Mouse (Mus musculus) ZHBTc4 (cell line): Measurements from ENCODE around the gene Vwa1.
"Not testable (repeated sequence)": the region's sequence is repeated elsewhere in the genome, so short reads cannot be mapped to it uniquely, and the experiment has no call there.

Experiments used
- DNase-seq: peaks from one replicate; pipeline ENCODE4 v3.0.0-alpha.2; 2011; ENCODE audit warnings: low read depth, low spot score

Vwa1 gene

GRCm38 (mm10) chr4:155774280-155774754 lies at the start of gene Vwa1:
TSS of gene Vwa1 (minus strand) at chr4:155774698.
- peak; percentile 95 for DNase-seq

GRCm38 (mm10) chr4:155823443-155823842 lies 48.9 kb upstream of the Vwa1 start:
- no peak for DNase-seq

GRCm38 (mm10) chr4:155821025-155821424 lies 46.5 kb upstream of the Vwa1 start:
- DNase-seq: peak; percentile 67

- no peak for DNase-seq
Observed at GRCm38 (mm10) chr4:155817533-155817932, 43.0 kb upstream of the Vwa1 start.

- peak; percentile 79 for DNase-seq
Observed at GRCm38 (mm10) chr4:155812665-155813181, 38.2 kb upstream of the Vwa1 start.

GRCm38 (mm10) chr4:155811929-155812664 lies 37.6 kb upstream of the Vwa1 start, which contains the start of gene Ccnl2:
TSS of gene Ccnl2 (plus strand) at chr4:155812489.
- peak; percentile 100 for DNase-seq

GRCm38 (mm10) chr4:155807841-155808240 lies 33.3 kb upstream of the Vwa1 start:
- DNase-seq: no peak

- DNase-seq: peak; percentile 97
Observed at GRCm38 (mm10) chr4:155803340-155804041, 29.0 kb upstream of the Vwa1 start.

- peak; percentile 69 for DNase-seq
Observed at GRCm38 (mm10) chr4:155802741-155803339, 28.3 kb upstream of the Vwa1 start, which contains the start of gene Mrpl20. TSS of gene Mrpl20 (plus strand) at chr4:155802878.

- no peak for DNase-seq
Observed at GRCm38 (mm10) chr4:155802075-155802474, 27.6 kb upstream of the Vwa1 start.

- no peak for DNase-seq
Observed at GRCm38 (mm10) chr4:155793730-155794129, 19.2 kb upstream of the Vwa1 start.

- DNase-seq: no peak
Observed at GRCm38 (mm10) chr4:155791240-155791933, 16.9 kb upstream of the Vwa1 start.

GRCm38 (mm10) chr4:155790650-155791161 lies 16.2 kb upstream of the Vwa1 start:
- DNase-seq: no peak

- no peak for DNase-seq
Observed at GRCm38 (mm10) chr4:155790021-155790489, 15.6 kb upstream of the Vwa1 start, which contains the start of gene Ankrd65. TSS of gene Ankrd65 (plus strand) at chr4:155790439.

- not testable (repeated sequence) for DNase-seq
Observed at GRCm38 (mm10) chr4:155788833-155789232, 14.3 kb upstream of the Vwa1 start.

- no peak for DNase-seq
Observed at GRCm38 (mm10) chr4:155788300-155788699, 13.8 kb upstream of the Vwa1 start.

GRCm38 (mm10) chr4:155785819-155786218 lies 11.3 kb upstream of the Vwa1 start, which contains the start of gene Tmem88b:
TSS of gene Tmem88b (minus strand) at chr4:155785874.
- DNase-seq: peak; percentile 48

- DNase-seq: no peak
Observed at GRCm38 (mm10) chr4:155785246-155785645, 10.7 kb upstream of the Vwa1 start.

- DNase-seq: peak; percentile 78
Observed at GRCm38 (mm10) chr4:155784081-155784701, 9.7 kb upstream of the Vwa1 start.

GRCm38 (mm10) chr4:155783486-155784080 lies 9.1 kb upstream of the Vwa1 start:
- DNase-seq: no peak
